Mouse (Mus musculus) kidney, adult 2 months (tissue): ENCODE results near the gene Rhod. TPM values are rescaled to one million over a fixed set of nuclear protein-coding genes. Genes with fewer than 3 reads are reported as not detected.
A peak's percentile ranks its signal among the peaks of the same experiment; 100 is the strongest.

Source experiments
- DNase-seq: peaks from one replicate; pipeline ENCODE4 v3.0.0; 2021
- H3K27ac ChIP-seq: fragments of 200-500 bp; 2 replicates; pipeline ENCODE4 v1.5.1; 2012; ENCODE audit warnings: low read depth, low read length, control low read depth, inconsistent platforms; ENCODE audit not compliant: insufficient read depth
- H3K27me3 ChIP-seq: fragments of 200-500 bp; replicated peaks from 2 replicates; pipeline ENCODE4 v1.6.1; 2012; ENCODE audit warnings: mild to moderate bottlenecking, moderate library complexity, low read length, inconsistent platforms; ENCODE audit not compliant: control insufficient read depth, insufficient read depth
- H3K36me3 ChIP-seq: fragments of 200-500 bp; 2 replicates; pipeline ENCODE4 v1.6.1; 2012; ENCODE audit warnings: mild to moderate bottlenecking, moderate library complexity, low read length, inconsistent platforms; ENCODE audit not compliant: control insufficient read depth, insufficient read depth
- H3K4me1 ChIP-seq: fragments of 200-500 bp; 2 replicates; pipeline ENCODE4 v1.6.1; 2011; ENCODE audit warnings: low read length; ENCODE audit not compliant: control insufficient read depth, insufficient read depth
- H3K4me3 ChIP-seq: fragments of 200-500 bp; 2 replicates; pipeline ENCODE4 v1.5.1; 2011; ENCODE audit warnings: mild to moderate bottlenecking, low read depth, low read length, control low read depth; ENCODE audit not compliant: insufficient read depth
- CTCF ChIP-seq: fragments of 200-500 bp; conservative IDR thresholded peaks from 2 replicates; pipeline ENCODE4 v1.5.1; 2011; ENCODE audit warnings: low read depth, mild to moderate bottlenecking, control low read depth, low read length, moderate library complexity, mixed read lengths; ENCODE audit not compliant: insufficient read depth, insufficient read length
- POLR2A ChIP-seq: fragments of 200-500 bp; IDR thresholded peaks from one replicate; pipeline ENCODE4 v1.6.1; 2011; ENCODE audit warnings: low read depth, low read length, control low read depth
- WGBS: fragments of 180-500 bp; shearing (Covaris S2); methylation state at CpG from one replicate; pipeline ENCODE4 v1.1.7; 2018; 5-methylcytosine and 5-hydroxymethylcytosine counted together
- polyA plus RNA-seq: library from polyadenylated mRNA; depleted of rRNA; stranded (reverse); fragments of >200 nt; gene quantifications from 2 replicates; pipeline ENCODE4 v1.2.3, GENCODE M21; 2012; rRNA removed

Rhod gene
- 35.1 and 35.6 TPM in 2 replicates for polyA plus RNA-seq

GRCm38 (mm10) chr19:4439161-4439801 lies at the start of gene Rhod:
Gene Rhod (minus strand): TSS chr19:4439432.
- Histone ChIP-seq H3K27ac (peak within 1 kb of the TSS; percentile 62), H3K27me3 (no peaks in the 10 kb centered on the region), H3K4me1 (peaks cover 32% of the 10 kb centered on the region), H3K4me3 (peak within 1 kb of the TSS; percentile 75), H3K36me3 (no peaks in the 10 kb centered on the region)
- under 1% methylated on average over 49 of the region's 51 CpGs for WGBS
- TF ChIP-seq POLR2A: no peak
- TF ChIP-seq CTCF: no peak
- peak; percentile 83 for DNase-seq

DNA sequence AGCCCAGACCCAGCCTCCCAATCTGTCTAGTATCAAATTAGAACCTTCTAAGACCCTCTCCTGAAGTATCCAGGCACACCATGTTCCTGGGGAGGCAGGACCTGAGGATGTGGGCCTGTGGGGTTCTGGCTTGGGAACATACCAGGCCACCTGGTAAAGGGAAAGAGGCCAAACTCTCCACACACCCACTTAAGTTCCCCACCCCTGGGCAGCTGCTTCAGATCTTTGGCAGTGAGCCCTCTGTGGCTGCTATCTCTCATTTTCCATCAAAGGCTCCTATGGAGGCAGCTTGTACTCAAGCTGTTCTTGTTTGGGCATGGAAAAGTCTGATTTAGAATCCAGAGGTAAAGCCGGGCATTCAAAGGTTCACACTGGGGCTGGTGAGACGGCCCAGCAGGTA lies 48.6 kb upstream of the Rhod start:
- Histone ChIP-seq H3K36me3 (no peaks in the 10 kb centered on the region), H3K4me1 (peaks cover 4% of the 10 kb centered on the region; the same call in 1 of the 2 replicates), H3K4me3 (no peak overlapping the region), H3K27ac (no peak overlapping the region), H3K27me3 (no peaks in the 10 kb centered on the region)
- 92% methylated on average over 2 of the region's 2 CpGs for WGBS
- DNase-seq: no peak
- TF ChIP-seq POLR2A: no peak
- no peak for TF ChIP-seq CTCF

DNA sequence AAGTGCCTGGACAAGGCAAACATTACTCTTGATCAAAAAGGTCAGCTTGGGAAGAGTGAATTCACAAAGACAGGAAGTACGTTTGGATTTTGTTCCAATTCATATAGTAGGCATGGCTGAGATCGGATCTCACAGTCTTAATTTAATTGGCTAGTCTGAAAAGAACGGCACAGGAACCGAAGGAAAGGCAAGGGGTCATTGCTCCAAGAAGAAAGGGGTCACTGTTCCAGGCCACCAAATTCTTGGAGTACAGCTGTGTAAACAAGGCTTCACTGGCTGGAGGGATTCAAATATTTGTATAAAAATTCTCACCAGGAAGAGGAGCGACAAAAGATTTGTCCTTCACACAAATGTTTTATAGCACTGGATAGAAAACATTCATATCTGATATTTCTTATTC lies 45.8 kb upstream of the Rhod start:
- 31% methylated on average over 5 of the region's 5 CpGs for WGBS
- no peak overlapping the region for H3K4me3 ChIP-seq
- TF ChIP-seq POLR2A (no peak), CTCF (no peak)
- H3K36me3 ChIP-seq: no peaks in the 10 kb centered on the region
- peak; percentile 46 for DNase-seq
- no peaks in the 10 kb centered on the region for H3K4me1 ChIP-seq
- no peaks in the 10 kb centered on the region for H3K27me3 ChIP-seq
- H3K27ac ChIP-seq: peak overlapping the region; percentile 44; the same call in 1 of the 2 replicates

GRCm38 (mm10) chr19:4482111-4482859 lies 43.1 kb upstream of the Rhod start:
- no peak for TF ChIP-seq CTCF
- TF ChIP-seq POLR2A: no peak
- Histone ChIP-seq H3K4me3 (no peak overlapping the region), H3K27ac (no peak overlapping the region), H3K4me1 (peaks cover 5% of the 10 kb centered on the region; the same call in 1 of the 2 replicates), H3K27me3 (no peaks in the 10 kb centered on the region), H3K36me3 (no peaks in the 10 kb centered on the region)
- no peak for DNase-seq
- 82% methylated on average over 3 of the region's 3 CpGs for WGBS

GRCm38 (mm10) chr19:4481326-4481725 lies 42.1 kb upstream of the Rhod start:
- H3K36me3 ChIP-seq: no peaks in the 10 kb centered on the region
- 58% methylated on average over 4 of the region's 4 CpGs for WGBS

DNA sequence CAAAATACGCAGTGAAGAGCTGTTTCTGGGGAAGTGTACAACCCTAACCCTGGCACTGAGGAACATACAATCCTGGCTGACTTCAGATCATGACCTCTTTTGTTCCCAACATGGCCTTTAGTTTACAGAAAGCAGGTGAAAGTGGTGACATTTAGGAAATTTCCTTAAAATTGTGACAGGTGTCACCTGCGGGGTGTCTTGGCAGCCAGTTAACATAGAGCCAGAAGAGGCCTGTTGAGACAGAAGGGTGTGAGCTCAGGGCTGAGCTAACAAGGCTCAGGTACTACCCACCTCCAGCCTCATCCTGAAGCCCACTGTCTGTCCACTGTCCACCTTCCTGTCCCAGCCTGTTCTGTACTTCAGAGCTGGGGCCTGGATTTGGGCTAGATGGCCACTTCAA lies 40.8 kb upstream of the Rhod start:
- Histone ChIP-seq H3K27ac (no peak overlapping the region), H3K36me3 (no peaks in the 10 kb centered on the region), H3K4me3 (no peak overlapping the region), H3K4me1 (peaks cover 6% of the 10 kb centered on the region; the same call in 1 of the 2 replicates), H3K27me3 (no peaks in the 10 kb centered on the region)
- 92% methylated on average over 2 of the region's 2 CpGs for WGBS
- DNase-seq: no peak
- TF ChIP-seq CTCF (no peak), POLR2A (no peak)

More at GRCm38 (mm10) chr19:4481326-4481725, 42.1 kb upstream of the Rhod start:
- H3K4me1 ChIP-seq: peaks cover 6% of the 10 kb centered on the region; the same call in 1 of the 2 replicates
- no peak for DNase-seq
- no peak overlapping the region for H3K4me3 ChIP-seq
- TF ChIP-seq CTCF (no peak), POLR2A (no peak)
- no peak overlapping the region for H3K27ac ChIP-seq
- H3K27me3 ChIP-seq: no peaks in the 10 kb centered on the region

DNA sequence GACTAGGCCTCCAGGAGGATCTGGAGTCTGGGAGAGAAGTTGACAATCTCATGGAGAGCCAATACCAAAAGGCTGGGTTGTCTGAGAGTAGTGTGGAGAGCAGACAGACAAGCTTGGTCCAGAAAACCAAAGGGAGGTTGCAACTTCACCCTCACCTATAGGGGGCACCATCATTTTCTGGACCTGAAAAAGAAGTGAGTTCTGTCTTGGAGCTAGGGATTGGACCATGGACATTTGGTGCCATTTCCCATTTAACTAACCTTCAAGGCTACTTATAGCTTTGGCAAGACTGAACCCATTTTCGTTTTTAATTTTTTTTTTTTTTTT lies 38.9 kb upstream of the Rhod start:
- WGBS: 50% methylated on average over 1 of the region's 1 CpGs
- H3K27ac ChIP-seq: no peak overlapping the region
- no peak overlapping the region for H3K4me3 ChIP-seq
- TF ChIP-seq CTCF (0 out of 2 replicates have a peak, but pooled peaks have one; percentile 25), POLR2A (no peak)
- peak; percentile 18 for DNase-seq
- no peaks in the 10 kb centered on the region for H3K27me3 ChIP-seq
- no peaks in the 10 kb centered on the region for H3K36me3 ChIP-seq
- H3K4me1 ChIP-seq: peaks cover 6% of the 10 kb centered on the region; the same call in 1 of the 2 replicates
